Mouse (Mus musculus): ENCODE results near the gene Sv2c.

DNA sequence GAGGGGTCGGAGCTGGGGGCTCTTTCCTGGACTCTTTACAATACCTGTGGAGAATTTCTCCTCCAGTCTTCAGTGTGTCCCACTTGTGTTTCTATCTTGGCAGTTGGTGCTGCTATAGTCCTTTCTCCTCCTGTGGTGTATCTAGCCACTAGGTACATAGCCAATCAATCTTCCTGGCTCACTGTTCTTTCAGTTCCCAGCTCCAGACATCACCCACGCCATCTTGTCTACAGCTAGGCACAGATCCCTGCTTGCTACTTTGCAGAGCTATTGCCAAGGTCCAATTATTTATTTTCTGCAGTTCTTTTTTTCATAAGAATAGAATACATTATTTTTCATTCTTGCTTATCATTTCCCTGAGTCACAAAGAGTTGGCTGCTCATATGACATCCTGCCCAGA is 34.2 kb upstream of the Sv2c start:
- TF ChIP-seq CTCF (IDR thresholded peaks at IDR 0.05; ENCODE audit: low read depth) (no peak), EP300 (optimal IDR thresholded peaks at IDR 0.05) (no peak)

Data from stomach, postnatal 0 days (tissue).